Mouse (Mus musculus): Measurements from ENCODE around the gene Olfr457.

DNA sequence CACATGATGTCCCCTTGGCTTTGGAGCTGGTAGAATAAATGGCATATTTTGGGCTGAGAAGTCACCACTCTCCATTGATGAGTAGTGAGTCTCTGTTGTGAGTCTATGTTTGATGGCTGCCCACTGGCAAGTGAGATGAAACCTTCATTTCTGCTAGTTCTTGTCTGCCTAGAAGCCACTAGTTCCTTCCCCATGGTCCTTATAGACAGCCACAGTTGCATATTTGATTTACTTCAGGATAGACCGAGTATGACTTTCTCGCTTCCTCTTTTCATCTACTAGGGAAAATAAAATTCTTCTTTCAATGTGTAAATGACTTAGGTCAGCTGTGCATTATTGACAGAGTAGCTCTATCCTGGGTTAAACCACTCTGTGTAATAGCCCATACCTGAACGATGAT lies 51.7 kb downstream of the Olfr457 start:
- TF ChIP-seq EP300 (IDR thresholded peaks at IDR 0.05; ENCODE audit: insufficient read depth, low read depth, low read length) (no peak), CTCF (IDR thresholded peaks at IDR 0.05) (no peak)

All from heart, adult 2 months (tissue).